In the genomic region with DNA sequence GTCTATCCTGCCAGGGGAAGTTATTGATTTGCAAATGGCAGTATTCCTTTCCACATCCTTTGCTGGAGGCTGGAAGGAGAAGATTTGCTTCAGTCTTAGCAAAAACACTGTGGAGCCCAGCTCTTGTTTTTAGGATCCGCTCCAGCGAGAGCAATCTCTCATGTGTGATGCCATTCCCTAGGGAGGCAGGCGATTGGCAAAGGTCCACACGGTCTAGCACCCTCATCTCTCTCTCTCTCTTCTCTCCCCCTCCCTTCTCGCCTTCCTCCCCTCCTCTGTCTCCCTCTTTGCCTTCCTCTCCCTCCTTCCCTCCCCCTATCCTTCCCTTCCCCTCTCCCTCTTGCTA, we compare ENCODE assay signal across 8 mouse cellular contexts. TPM values are rescaled to one million over a fixed set of nuclear protein-coding genes. Genes with fewer than 3 reads are reported as not detected.
DNase-seq lines count a peak whose midpoint lies in the region; ATAC-seq lines count a peak whose summit lies in the region.

No protein-coding gene starts in this region.

- peak overlapping the region; percentile 48 for H3K4me2 ChIP-seq in embryonic facial prominence, embryonic 12.5 days (replicated peaks)
- H3K4me2 ChIP-seq in intestine, embryonic 14.5 days (ENCODE audit: low read length), result peak overlapping the region; percentile 53
- peak overlapping the region; percentile 51 for H3K4me2 ChIP-seq in midbrain, embryonic 12.5 days (replicated peaks)

- no peaks in the 10 kb centered on the region for H3K27me3 ChIP-seq in embryonic facial prominence, embryonic 12.5 days
- no peaks in the 10 kb centered on the region for H3K27me3 ChIP-seq in intestine, embryonic 14.5 days (replicated peaks; ENCODE audit: control insufficient read depth, insufficient read depth, low read length)
- no peaks in the 10 kb centered on the region for H3K27me3 ChIP-seq in midbrain, embryonic 12.5 days

- peak; percentile 25 to 35 for DNase-seq in left cerebral cortex, adult 18-20 months (ENCODE audit: low spot score in 2 of 2)
- DNase-seq in left cerebral cortex, adult 11 months (ENCODE audit: low spot score), result no peak
- no peak for DNase-seq in intestine, embryonic 14.5 days (ENCODE audit: low spot score)
- DNase-seq in thymus, postnatal 36 days, result no peak
- no peak for DNase-seq in ovary, postnatal 36 days (ENCODE audit: low spot score)
- DNase-seq in left cerebral cortex, postnatal 36 days (ENCODE audit: low spot score in 2 of 2), result no peak

- WGBS in embryonic facial prominence, embryonic 12.5 days, result 44% methylated on average over 5 of the region's 5 CpGs
- WGBS in intestine, embryonic 14.5 days, result 43% methylated on average over 5 of the region's 5 CpGs
- WGBS in midbrain, embryonic 12.5 days, result 27% methylated on average over 5 of the region's 5 CpGs

- ATAC-seq in embryonic facial prominence, embryonic 12.5 days (ENCODE audit: insufficient number of reproducible peaks, insufficient read depth, low FRiP score, low TSS enrichment), result no peak
- ATAC-seq in intestine, embryonic 14.5 days (replicated peaks; ENCODE audit: low FRiP score, low TSS enrichment, low read depth), result no peak
- ATAC-seq in midbrain, embryonic 12.5 days (ENCODE audit: low FRiP score, low read depth), result no peak

- no peaks in the 10 kb centered on the region for H3K36me3 ChIP-seq in embryonic facial prominence, embryonic 12.5 days
- no peaks in the 10 kb centered on the region for H3K36me3 ChIP-seq in intestine, embryonic 14.5 days (ENCODE audit: control insufficient read depth, insufficient read depth, low read length)
- H3K36me3 ChIP-seq in midbrain, embryonic 12.5 days, result no peaks in the 10 kb centered on the region

- no peak overlapping the region for H3K4me3 ChIP-seq in embryonic facial prominence, embryonic 12.5 days
- no peak overlapping the region; the same call in 1 of the 2 replicates for H3K4me3 ChIP-seq in intestine, embryonic 14.5 days (ENCODE audit: low read depth, low read length)
- H3K4me3 ChIP-seq in midbrain, embryonic 12.5 days, result 0 out of 2 replicates have a peak overlapping the region, but pooled peaks have one; percentile 21

- H3K4me1 ChIP-seq in embryonic facial prominence, embryonic 12.5 days, result peaks cover 32% of the 10 kb centered on the region
- peaks cover 17% of the 10 kb centered on the region; the same call in 1 of the 2 replicates for H3K4me1 ChIP-seq in intestine, embryonic 14.5 days (replicated peaks; ENCODE audit: control insufficient read depth, insufficient read depth, low read length)
- H3K4me1 ChIP-seq in midbrain, embryonic 12.5 days, result peaks cover 15% of the 10 kb centered on the region

- H3K27ac ChIP-seq in embryonic facial prominence, embryonic 12.5 days, result 0 out of 2 replicates have a peak overlapping the region, but pooled peaks have one; percentile 11
- H3K27ac ChIP-seq in intestine, embryonic 14.5 days (ENCODE audit: low read depth), result no peak overlapping the region
- no peak overlapping the region for H3K27ac ChIP-seq in midbrain, embryonic 12.5 days (replicated peaks)

- no peak overlapping the region for H3K9ac ChIP-seq in embryonic facial prominence, embryonic 12.5 days
- no peak overlapping the region for H3K9ac ChIP-seq in intestine, embryonic 14.5 days (ENCODE audit: low read length)
- no peak overlapping the region for H3K9ac ChIP-seq in midbrain, embryonic 12.5 days (replicated peaks)

- H3K9me3 ChIP-seq in embryonic facial prominence, embryonic 12.5 days, result no peaks in the 10 kb centered on the region
- H3K9me3 ChIP-seq in intestine, embryonic 14.5 days (ENCODE audit: control insufficient read depth, low read length), result no peaks in the 10 kb centered on the region
- H3K9me3 ChIP-seq in midbrain, embryonic 12.5 days, result no peaks in the 10 kb centered on the region

- intact Hi-C loops in left cerebral cortex, postnatal 36 days (cut with DNase I), result no loop called here

RNA-seq across cellular contexts. Expression of a gene that starts 29.0 kb away (rescaled TPM):
- total RNA-seq in left cerebral cortex, adult 18-20 months (2021), result 10 to 100 TPM; 50.2 to 60.1 TPM
- polyA plus RNA-seq in embryonic facial prominence, embryonic 12.5 days (2016; fragmentation: Nextera tagmentation; extraction: Ambion mirVana), result 10.9 and 13.9 TPM in 2 replicates
- 18.2 and 21.1 TPM in 2 replicates for polyA plus RNA-seq in intestine, embryonic 14.5 days (2014; fragmentation: Nextera tagmentation; extraction: Ambion mirVana)
- 10.9 and 11.3 TPM in 2 replicates for polyA plus RNA-seq in midbrain, embryonic 12.5 days (2016; fragmentation: Nextera tagmentation; extraction: Ambion mirVana)
- 10 to 100 TPM; 49.8 to 67.5 TPM for total RNA-seq in left cerebral cortex, postnatal 36 days (2021)

Comparison
In these comparisons a context has a peak if more than half of its experiments do, and no peak if none do; other contexts are left out.
1. DNase-seq: peak in left cerebral cortex, adult 18-20 months (2 of 2); none in left cerebral cortex, adult 11 months (single experiment), intestine, embryonic 14.5 days (single experiment), thymus, postnatal 36 days (0 of 2), ovary, postnatal 36 days (single experiment) and left cerebral cortex, postnatal 36 days (0 of 2).
2. Peak in every context shown above with its lines, with median percentiles within 50 percentile points of each other: H3K4me2 ChIP-seq.